Mouse (Mus musculus) thymus, postnatal 0 days (tissue): ENCODE measurements around the gene Wdr27. TPM values are rescaled to one million over a fixed set of nuclear protein-coding genes. Genes with fewer than 3 reads are reported as not detected.

ENCODE experiments used
- DNase-seq: peaks from one replicate; pipeline ENCODE4 v3.0.0-alpha.2; 2015; ENCODE audit warnings: low spot score
- polyA plus RNA-seq: library from polyadenylated mRNA; unstranded; fragments of >200 nt; fragmentation: Nextera tagmentation; extraction: Ambion mirVana; gene quantifications from 2 replicates; pipeline ENCODE4 v1.2.1, GENCODE M21; 2015

The Wdr27 gene
- polyA plus RNA-seq, 1 experiment from 2014 or later = 21.3 TPM

GRCm38 (mm10) chr17:14826715-14827295 is 116.2 kb downstream of the Wdr27 start:
- DNase-seq = no peak

- DNase-seq = no peak
These were observed 118.0 kb downstream of the Wdr27 start for GRCm38 (mm10) chr17:14824938-14825337.

DNA sequence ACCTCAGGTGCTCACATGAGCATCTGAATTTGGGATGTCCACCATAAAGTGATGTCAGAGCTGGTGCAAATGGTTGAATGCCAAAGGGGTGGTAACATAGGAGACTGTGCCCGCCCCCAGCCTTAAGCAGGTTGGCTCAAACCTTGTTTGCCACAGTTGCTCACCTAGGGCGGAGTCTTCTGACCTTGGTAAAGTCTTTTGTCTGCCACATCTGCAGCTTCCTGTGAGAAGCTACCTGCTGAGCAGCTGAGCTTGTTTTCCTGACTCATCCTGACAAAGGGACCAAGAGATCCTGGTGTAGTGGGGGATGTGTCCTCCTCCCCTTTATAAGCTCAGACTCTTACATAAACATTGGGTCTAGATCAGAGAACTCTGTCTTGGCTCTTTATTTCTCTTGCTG is 125.0 kb downstream of the Wdr27 start:
- DNase-seq = no peak

- no peak for DNase-seq
These were observed 126.9 kb downstream of the Wdr27 start for GRCm38 (mm10) chr17:14816107-14816506.

DNA sequence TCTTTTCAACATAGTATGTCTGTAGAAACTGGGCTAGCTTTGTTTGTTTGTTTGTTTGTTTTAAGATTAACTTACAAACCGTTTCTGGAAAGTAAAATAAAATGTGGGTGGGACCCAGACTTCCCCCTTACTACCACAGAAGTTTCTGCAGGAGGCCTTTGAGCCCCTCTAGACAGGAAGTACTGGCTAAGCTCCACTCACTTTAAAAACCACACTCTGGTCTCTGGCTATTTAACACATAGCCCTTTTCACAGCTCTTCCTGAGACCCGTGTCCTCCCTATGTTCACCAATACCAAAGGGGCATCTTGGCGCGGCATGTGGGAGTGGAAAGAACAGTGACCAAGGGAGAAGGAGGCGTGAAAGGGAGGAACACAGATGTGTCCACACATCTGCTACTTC is 127.7 kb downstream of the Wdr27 start:
- DNase-seq = no peak

- DNase-seq = no peak
These were observed 130.3 kb downstream of the Wdr27 start for GRCm38 (mm10) chr17:14812631-14813030.

DNA sequence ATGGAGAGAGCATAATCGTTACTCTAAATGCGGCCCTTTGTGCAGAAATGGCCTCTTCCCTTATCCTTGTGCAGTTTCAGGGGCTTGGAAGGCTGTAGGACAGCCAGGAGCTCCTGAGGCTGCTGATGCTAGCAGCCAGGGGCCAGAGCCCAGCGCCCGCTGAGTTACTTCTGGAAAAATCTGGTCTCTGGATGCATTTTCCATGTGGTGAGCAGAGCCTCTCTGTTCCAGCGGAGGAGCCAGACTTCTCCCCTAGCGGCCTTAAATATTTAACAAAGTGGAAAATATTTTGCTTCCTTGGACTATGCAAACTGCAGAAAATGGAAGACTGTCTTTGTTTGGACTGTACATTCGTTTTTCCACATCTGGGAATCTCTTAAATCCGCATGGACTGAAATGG is 130.9 kb downstream of the Wdr27 start:
- no peak for DNase-seq

DNA sequence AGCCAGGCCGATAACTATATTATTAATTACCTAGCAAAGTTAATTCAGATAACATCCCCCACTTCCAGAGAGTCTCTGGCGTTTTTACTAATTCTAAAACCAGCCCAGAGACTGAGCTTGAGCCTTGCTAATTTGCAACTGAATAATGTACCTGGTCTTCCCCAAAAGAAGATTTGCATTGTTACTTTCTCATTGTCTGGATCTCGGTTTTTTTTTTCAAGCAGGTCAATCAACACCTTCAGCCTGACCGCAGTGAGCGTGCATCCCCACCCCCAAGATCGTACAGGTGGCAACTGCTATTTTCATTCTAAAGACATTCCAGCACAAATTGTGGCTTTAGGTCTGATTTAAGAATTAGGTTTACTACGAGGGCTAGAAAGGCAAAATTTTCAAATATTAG is 136.2 kb downstream of the Wdr27 start:
- no peak for DNase-seq

DNA sequence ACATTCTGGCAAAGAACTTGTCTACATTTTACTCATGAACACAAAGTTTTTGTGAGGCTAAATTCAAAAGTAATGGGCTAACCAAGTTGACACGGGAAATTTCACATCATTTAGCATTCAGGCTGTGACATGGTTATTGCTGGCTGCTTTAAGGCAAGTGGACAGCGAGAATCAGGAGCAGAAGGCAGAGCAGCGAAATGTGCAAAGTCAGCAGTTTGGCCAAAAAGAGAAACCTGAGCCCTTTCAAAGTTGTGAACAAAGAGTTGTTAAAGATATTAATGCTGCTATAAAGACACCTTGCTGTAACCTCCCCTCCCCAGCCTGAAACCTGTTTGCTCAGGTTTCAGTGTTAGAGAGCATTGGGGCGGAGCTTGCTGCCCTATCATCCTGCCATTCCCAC is 143.7 kb downstream of the Wdr27 start:
- DNase-seq = no peak

- no peak for DNase-seq
These were observed 147.9 kb downstream of the Wdr27 start for GRCm38 (mm10) chr17:14795074-14795473.

- DNase-seq = no peak
These were observed 163.6 kb downstream of the Wdr27 start for GRCm38 (mm10) chr17:14779356-14779755.

DNA sequence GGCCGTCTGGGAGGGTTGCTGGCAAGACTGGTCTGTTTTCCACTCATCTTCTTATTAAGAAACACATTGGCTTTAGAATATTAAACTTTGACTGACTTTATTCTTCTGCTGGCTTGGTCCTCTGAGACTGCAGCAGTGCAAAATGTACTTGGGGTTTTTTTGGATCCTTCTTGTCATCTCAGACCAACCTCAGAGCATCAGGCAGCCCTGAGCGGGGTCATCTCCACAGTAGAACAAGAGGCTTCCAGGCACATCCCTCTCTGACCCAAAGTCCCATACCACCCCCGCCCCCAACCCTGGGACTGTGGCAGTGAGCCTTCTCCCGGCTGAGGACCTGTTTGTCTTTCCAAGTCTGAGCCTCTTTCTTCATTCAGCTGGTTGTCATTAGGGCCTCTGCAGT is 171.6 kb downstream of the Wdr27 start:
- DNase-seq = no peak

DNA sequence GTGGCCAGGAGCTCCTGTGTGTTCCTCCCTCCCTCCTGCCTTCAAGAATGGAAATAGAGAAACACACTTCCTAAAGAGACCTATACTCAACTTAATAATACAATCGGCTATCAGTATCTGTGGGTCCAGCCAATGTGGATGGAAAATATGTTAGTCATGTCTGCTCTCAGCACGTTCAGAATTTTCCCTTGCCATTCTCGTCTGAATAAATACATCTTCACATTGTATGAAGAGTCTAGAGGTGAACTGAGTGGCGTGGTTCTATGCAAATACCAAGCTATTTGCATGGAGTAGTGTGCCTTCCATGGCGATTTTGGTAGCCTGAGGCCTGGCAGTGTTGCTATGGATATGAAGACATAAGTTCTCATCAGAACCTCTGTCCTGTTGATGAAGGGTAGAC is 172.6 kb downstream of the Wdr27 start:
- no peak for DNase-seq

Other genes with a start within 250 kb of the Wdr27 start
- gene Thbs2, start 248.9 kb downstream of the Wdr27 start, polyA plus RNA-seq = 7.3 and 8.6 TPM in 2 replicates
- gene 1600012H06Rik, start within 50 bp of the Wdr27 start, polyA plus RNA-seq = 37.5 and 39.0 TPM in 2 replicates
- 42.1 and 43.7 TPM in 2 replicates for gene Phf10, start 18.1 kb upstream of the Wdr27 start, polyA plus RNA-seq
- gene 9030025P20Rik, start 35.3 kb upstream of the Wdr27 start, polyA plus RNA-seq = 11.9 and 15.9 TPM in 2 replicates
- 0.23 and 2.2 TPM in 2 replicates for gene Gm3417, start 35.6 kb upstream of the Wdr27 start, polyA plus RNA-seq
- gene Gm3435, start 67.0 kb upstream of the Wdr27 start, polyA plus RNA-seq = 8.5 and 13.8 TPM in 2 replicates
- 63.6 and 89.5 TPM in 2 replicates for gene Ermard, start 98.0 kb upstream of the Wdr27 start, polyA plus RNA-seq
- gene Tcte3, start 98.3 kb upstream of the Wdr27 start, polyA plus RNA-seq = 2.1 and 2.7 TPM in 2 replicates
- gene Gm3448, start 98.4 kb upstream of the Wdr27 start, polyA plus RNA-seq = 5.8 and 9.0 TPM in 2 replicates